Mouse (Mus musculus) hindbrain, embryonic 11.5 days (tissue): ENCODE results near the gene Gp9. TPM values are rescaled to one million over a fixed set of nuclear protein-coding genes. Genes with fewer than 3 reads are reported as not detected.

ENCODE experiments used
- ATAC-seq: fragments of 200-750 bp; cut with Nextera tagmentation; 2 replicates; pipeline ENCODE4 v1.8.0; 2017; ENCODE audit warnings: mild to moderate bottlenecking, moderate TSS enrichment, moderate library complexity; ENCODE audit not compliant: low FRiP score
- DNase-seq: peaks from one replicate; pipeline ENCODE4 v3.0.0-alpha.2; 2015; ENCODE audit warnings: low spot score
- H3K27ac ChIP-seq: fragments of 300-500 bp; sonication (generic); 2 replicates; pipeline ENCODE4 v1.5.1; 2014; ENCODE audit warnings: mild to moderate bottlenecking, low read depth, low read length
- H3K27me3 ChIP-seq: fragments of 300-500 bp; sonication (generic); 2 replicates; pipeline ENCODE4 v1.6.1; 2014; ENCODE audit warnings: mild to moderate bottlenecking, low read length, moderate library complexity, mixed read lengths; ENCODE audit not compliant: control insufficient read depth, insufficient read depth
- H3K36me3 ChIP-seq: fragments of 300-500 bp; sonication (generic); 2 replicates; pipeline ENCODE4 v1.6.1; 2014; ENCODE audit warnings: mild to moderate bottlenecking, low read length, moderate library complexity, mixed read lengths; ENCODE audit not compliant: control insufficient read depth, insufficient read depth
- H3K4me1 ChIP-seq: fragments of 300-500 bp; sonication (generic); replicated peaks from 2 replicates; pipeline ENCODE4 v1.6.1; 2014; ENCODE audit warnings: low read length, mixed read lengths; ENCODE audit not compliant: control insufficient read depth, insufficient read depth
- H3K4me2 ChIP-seq: fragments of 300-500 bp; sonication (generic); replicated peaks from 2 replicates; pipeline ENCODE4 v1.6.1; 2014; ENCODE audit warnings: mild to moderate bottlenecking, low read depth, low read length
- H3K4me3 ChIP-seq: fragments of 300-500 bp; sonication (generic); 2 replicates; pipeline ENCODE4 v1.5.1; 2014; ENCODE audit warnings: low read depth, low read length
- H3K9ac ChIP-seq: fragments of 300-500 bp; sonication (generic); 2 replicates; pipeline ENCODE4 v1.6.1; 2014; ENCODE audit warnings: low read depth, low read length
- H3K9me3 ChIP-seq: fragments of 300-500 bp; sonication (generic); 2 replicates; pipeline ENCODE4 v1.6.1; 2016; ENCODE audit warnings: low read length; ENCODE audit not compliant: control insufficient read depth
- WGBS: fragments of 180-500 bp; shearing (Covaris S2); extraction: QIAGEN DNeasy Blood & Tissue Kit; methylation state at CpG from one replicate; pipeline ENCODE4 v1.1.7; 2014; 5-methylcytosine and 5-hydroxymethylcytosine counted together
- polyA plus RNA-seq: library from polyadenylated mRNA; unstranded; fragments of >200 nt; fragmentation: Nextera tagmentation; extraction: Ambion mirVana; gene quantifications from 2 replicates; pipeline ENCODE4 v1.2.1, GENCODE M21; 2014

Gene Gp9
- polyA plus RNA-seq, 1 experiment from 2014 or later, result 2.2 TPM

- Histone ChIP-seq H3K9me3 (no peaks in the 10 kb centered on the region), H3K27me3 (no peaks in the 10 kb centered on the region), H3K9ac (no peak overlapping the region), H3K36me3 (no peaks in the 10 kb centered on the region), H3K4me1 (no peaks in the 10 kb centered on the region), H3K4me3 (no peak overlapping the region), H3K4me2 (no peak overlapping the region), H3K27ac (no peak overlapping the region)
- DNase-seq, result no peak
- 39% methylated on average over 2 of the region's 2 CpGs for WGBS
- no peak for ATAC-seq
Measured at GRCm38 (mm10) chr6:87797321-87797720, 19.4 kb downstream of the Gp9 start.

- Histone ChIP-seq H3K27me3 (no peaks in the 10 kb centered on the region), H3K9ac (no peak overlapping the region), H3K36me3 (no peaks in the 10 kb centered on the region), H3K4me3 (no peak overlapping the region), H3K27ac (no peak overlapping the region), H3K4me1 (no peaks in the 10 kb centered on the region), H3K9me3 (no peaks in the 10 kb centered on the region), H3K4me2 (no peak overlapping the region)
- WGBS, result 90% methylated on average over 6 of the region's 6 CpGs
- DNase-seq, result no peak
- ATAC-seq, result no peak
Measured at GRCm38 (mm10) chr6:87799576-87799975, 21.7 kb downstream of the Gp9 start.

DNA sequence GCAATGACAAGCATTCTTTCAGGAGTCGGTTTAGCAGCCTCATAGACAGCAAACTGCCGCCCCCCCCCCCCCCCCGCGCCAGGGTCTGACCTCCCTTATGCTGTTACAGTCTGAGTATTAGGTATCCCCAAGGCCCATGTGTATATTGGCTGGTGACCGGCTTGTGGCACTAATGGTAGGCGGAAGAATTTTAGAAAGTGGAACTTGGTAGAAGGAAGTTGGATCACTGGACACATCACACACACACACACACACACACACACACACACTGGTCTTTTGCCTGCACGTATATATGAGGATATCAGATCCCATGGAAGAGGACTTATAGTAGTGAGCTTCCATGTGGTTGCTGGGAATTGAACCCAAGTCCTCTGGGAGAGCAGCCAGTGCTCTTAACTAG, 24.6 kb downstream of the Gp9 start:
- DNase-seq, result no peak
- Histone ChIP-seq H3K36me3 (no peaks in the 10 kb centered on the region), H3K4me3 (no peak overlapping the region), H3K4me1 (no peaks in the 10 kb centered on the region), H3K27ac (no peak overlapping the region), H3K27me3 (no peaks in the 10 kb centered on the region), H3K9ac (no peak overlapping the region), H3K4me2 (no peak overlapping the region), H3K9me3 (no peaks in the 10 kb centered on the region)
- WGBS, result 88% methylated on average over 7 of the region's 7 CpGs
- no peak for ATAC-seq

DNA sequence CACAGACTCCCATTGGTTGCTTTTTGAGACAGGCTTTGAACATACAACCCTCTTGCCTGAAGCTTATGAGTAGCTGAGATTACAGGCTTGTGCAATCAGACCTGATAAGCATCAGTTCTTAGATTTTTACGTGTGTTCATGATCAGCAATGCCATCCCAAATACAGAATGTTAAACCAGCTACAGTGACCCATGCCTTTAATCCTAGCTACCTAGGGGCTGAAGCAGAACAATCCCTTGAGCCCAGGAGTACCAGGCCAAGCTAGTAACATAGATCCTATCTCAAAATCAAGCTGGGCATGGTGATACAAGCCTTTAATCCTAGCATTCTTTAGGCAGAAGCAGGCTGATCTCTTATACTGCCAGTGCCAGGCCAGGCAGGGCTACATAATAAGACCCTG, 26.2 kb downstream of the Gp9 start:
- Histone ChIP-seq H3K27me3 (no peaks in the 10 kb centered on the region), H3K4me1 (no peaks in the 10 kb centered on the region), H3K9me3 (no peaks in the 10 kb centered on the region), H3K4me3 (no peak overlapping the region), H3K36me3 (no peaks in the 10 kb centered on the region), H3K9ac (no peak overlapping the region), H3K27ac (no peak overlapping the region), H3K4me2 (no peak overlapping the region)
- DNase-seq, result no peak
- no peak for ATAC-seq
- 84% methylated on average over 1 of the region's 1 CpGs for WGBS

GRCm38 (mm10) chr6:87804886-87805285, 27.0 kb downstream of the Gp9 start:
- Histone ChIP-seq H3K27ac (no peak overlapping the region), H3K4me3 (no peak overlapping the region), H3K4me1 (no peaks in the 10 kb centered on the region), H3K9ac (no peak overlapping the region), H3K36me3 (no peaks in the 10 kb centered on the region), H3K9me3 (no peaks in the 10 kb centered on the region), H3K27me3 (0 out of 2 replicates have a peak, but pooled peaks cover 2% of the 10 kb centered on the region), H3K4me2 (no peak overlapping the region)
- WGBS, result 91% methylated on average over 7 of the region's 7 CpGs
- ATAC-seq (no peak), DNase-seq (no peak)

DNA sequence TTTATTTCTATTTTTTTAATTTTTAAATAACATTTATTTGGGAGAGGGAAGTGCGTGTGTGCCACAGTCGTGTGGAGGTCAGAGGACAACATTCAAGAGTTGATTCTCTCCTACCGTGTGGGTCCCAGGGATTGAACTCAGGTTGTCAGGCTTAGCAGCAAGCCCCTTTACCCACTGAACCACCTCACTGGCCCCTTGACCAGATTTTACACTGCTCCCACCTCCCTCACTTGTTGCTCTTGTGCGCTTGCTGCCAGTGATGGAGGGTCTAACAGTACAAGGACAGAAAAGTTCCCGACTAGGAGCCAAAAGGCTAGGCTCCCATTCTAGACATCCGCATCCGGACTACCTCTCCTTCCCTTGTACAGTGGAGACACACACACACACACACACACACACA, 27.6 kb downstream of the Gp9 start:
- Histone ChIP-seq H3K4me2 (no peak overlapping the region), H3K4me3 (no peak overlapping the region), H3K9me3 (no peaks in the 10 kb centered on the region), H3K27me3 (0 out of 2 replicates have a peak, but pooled peaks cover 2% of the 10 kb centered on the region), H3K36me3 (no peaks in the 10 kb centered on the region), H3K27ac (no peak overlapping the region), H3K4me1 (no peaks in the 10 kb centered on the region), H3K9ac (no peak overlapping the region)
- DNase-seq, result no peak
- ATAC-seq, result no peak
- 83% methylated on average over 7 of the region's 7 CpGs for WGBS

GRCm38 (mm10) chr6:87806028-87806427, 28.2 kb downstream of the Gp9 start:
- Histone ChIP-seq H3K4me1 (no peaks in the 10 kb centered on the region), H3K4me2 (no peak overlapping the region), H3K4me3 (no peak overlapping the region), H3K9me3 (no peaks in the 10 kb centered on the region), H3K36me3 (no peaks in the 10 kb centered on the region), H3K9ac (no peak overlapping the region), H3K27me3 (0 out of 2 replicates have a peak, but pooled peaks cover 2% of the 10 kb centered on the region), H3K27ac (no peak overlapping the region)
- DNase-seq (no peak), ATAC-seq (no peak)
- WGBS, result 86% methylated on average over 2 of the region's 2 CpGs

DNA sequence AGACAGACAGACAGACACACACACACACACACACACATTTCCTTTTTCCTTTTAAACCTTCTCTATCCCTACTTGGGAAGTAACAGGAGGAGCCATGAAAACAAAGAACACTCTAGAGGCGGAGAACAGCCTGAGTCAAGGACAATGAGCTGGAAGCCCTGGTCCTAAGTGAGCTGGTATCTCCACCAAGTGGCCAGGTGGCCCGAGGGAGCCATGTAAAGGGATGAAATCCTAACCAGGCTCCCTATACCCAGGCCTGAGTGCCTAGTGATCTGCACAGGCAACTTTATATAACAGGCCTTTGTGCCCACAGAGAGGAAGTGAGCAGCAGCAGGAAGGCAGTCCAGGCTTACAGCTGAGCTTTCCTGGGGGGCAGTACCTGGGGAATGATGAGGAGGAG, 29.0 kb downstream of the Gp9 start:
- ATAC-seq (no peak), DNase-seq (no peak)
- no peak overlapping the region for H3K27ac ChIP-seq
- H3K27me3 ChIP-seq, result 0 out of 2 replicates have a peak, but pooled peaks cover 2% of the 10 kb centered on the region
- no peaks in the 10 kb centered on the region for H3K9me3 ChIP-seq
- H3K9ac ChIP-seq, result no peak overlapping the region
- no peak overlapping the region for H3K4me2 ChIP-seq
- H3K4me3 ChIP-seq, result no peak overlapping the region
- no peaks in the 10 kb centered on the region for H3K4me1 ChIP-seq
- H3K36me3 ChIP-seq, result no peaks in the 10 kb centered on the region
- WGBS, result 58% methylated on average over 2 of the region's 2 CpGs

GRCm38 (mm10) chr6:87807735-87808440, 30.0 kb downstream of the Gp9 start:
- Histone ChIP-seq H3K9ac (no peak overlapping the region), H3K9me3 (no peaks in the 10 kb centered on the region), H3K36me3 (no peaks in the 10 kb centered on the region), H3K4me3 (no peak overlapping the region), H3K4me1 (no peaks in the 10 kb centered on the region; the same call in 1 of the 2 replicates), H3K27me3 (0 out of 2 replicates have a peak, but pooled peaks cover 2% of the 10 kb centered on the region), H3K27ac (no peak overlapping the region), H3K4me2 (no peak overlapping the region)
- WGBS, result 89% methylated on average over 4 of the region's 4 CpGs
- ATAC-seq, result no peak
- DNase-seq, result no peak
